Mouse (Mus musculus) right cerebral cortex, postnatal 4 days (tissue): ENCODE results near the gene Rimkla.

Experiments
- DNase-seq: peaks from one replicate; pipeline ENCODE4 v3.0.0-alpha.2; 2022

Rimkla gene

DNA sequence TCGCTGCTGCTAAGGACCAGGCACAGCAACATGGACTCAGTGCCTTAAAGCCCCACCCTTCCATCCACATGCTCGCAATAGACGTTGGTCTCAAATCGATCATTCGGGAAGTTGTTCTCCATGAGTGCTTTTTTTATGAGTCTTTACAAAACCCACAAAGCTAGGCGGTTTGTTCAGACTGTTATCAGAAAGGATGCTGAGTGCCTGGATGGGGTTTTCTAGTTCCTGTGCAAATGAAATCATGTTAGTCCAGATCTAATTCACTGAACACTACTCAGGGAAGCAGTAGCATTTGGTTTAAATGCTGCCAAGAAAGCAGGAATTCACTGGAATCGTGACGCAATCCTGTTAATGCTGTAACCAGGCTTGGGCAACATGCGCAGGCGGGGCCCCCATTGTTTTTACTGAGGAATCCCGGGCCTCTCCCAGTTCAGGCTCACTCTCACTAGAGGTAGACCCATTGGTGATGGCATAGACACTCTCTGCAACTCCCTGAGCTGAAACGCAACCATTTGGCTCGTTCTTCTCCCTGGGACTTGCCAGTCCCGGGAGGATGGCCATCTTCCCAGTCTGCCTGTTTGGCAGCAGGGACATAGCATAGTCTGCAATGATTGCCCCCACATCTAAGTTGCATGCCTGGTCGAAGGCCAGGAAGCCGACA is 24.6 kb downstream of the Rimkla start:
- DNase-seq, result peak; percentile 51

DNA sequence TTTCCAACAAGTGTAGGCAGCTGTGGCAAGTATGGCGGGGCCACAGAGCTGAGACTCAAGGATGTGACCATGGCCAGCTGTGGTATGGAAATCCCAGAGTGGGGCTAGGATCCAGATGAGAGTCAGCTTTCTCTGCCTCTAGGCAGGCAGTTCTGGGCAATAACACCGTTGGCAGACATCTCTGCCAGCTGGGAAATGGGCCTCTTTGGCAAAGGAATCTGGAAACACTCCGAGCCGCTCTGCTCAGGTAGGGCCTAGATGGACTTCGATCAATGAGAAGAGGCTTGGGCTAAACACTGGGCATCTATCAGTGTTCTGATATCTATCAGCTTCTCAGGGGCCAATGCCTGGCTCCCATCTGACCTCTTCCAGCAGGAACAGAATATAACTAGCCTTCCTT is 26.6 kb downstream of the Rimkla start:
- DNase-seq, result no peak

DNA sequence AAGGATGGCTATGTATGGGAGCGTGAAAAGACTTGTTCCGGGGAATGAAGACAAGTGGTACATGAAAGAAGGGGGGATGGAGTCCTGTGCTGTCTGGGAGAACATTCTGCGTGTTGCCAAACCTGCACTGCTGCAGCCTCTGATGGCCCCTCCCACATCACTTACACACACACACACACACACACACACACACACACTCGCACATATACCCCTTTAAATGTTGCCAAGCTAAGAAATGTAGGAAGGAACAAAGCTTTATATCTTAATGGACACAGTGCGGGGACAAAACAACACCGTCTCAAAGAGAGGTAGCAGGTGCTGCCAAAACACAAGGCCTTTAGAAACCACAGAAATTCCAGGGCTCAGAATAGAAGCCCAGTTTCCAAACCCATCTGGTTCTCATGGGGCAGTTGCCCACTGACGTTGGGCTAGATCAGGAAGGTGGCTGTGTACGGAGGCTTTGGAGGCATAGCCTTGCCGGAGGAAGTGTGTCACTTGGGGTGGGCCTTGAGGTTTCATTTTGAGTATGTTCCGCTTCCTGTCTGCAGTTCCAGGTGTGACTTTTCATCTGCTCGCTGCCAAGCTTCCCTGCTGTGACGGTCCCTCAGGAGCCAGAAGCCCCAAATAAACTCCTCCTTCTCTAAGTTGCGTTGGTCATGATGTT is 28.5 kb downstream of the Rimkla start:
- no peak for DNase-seq

DNA sequence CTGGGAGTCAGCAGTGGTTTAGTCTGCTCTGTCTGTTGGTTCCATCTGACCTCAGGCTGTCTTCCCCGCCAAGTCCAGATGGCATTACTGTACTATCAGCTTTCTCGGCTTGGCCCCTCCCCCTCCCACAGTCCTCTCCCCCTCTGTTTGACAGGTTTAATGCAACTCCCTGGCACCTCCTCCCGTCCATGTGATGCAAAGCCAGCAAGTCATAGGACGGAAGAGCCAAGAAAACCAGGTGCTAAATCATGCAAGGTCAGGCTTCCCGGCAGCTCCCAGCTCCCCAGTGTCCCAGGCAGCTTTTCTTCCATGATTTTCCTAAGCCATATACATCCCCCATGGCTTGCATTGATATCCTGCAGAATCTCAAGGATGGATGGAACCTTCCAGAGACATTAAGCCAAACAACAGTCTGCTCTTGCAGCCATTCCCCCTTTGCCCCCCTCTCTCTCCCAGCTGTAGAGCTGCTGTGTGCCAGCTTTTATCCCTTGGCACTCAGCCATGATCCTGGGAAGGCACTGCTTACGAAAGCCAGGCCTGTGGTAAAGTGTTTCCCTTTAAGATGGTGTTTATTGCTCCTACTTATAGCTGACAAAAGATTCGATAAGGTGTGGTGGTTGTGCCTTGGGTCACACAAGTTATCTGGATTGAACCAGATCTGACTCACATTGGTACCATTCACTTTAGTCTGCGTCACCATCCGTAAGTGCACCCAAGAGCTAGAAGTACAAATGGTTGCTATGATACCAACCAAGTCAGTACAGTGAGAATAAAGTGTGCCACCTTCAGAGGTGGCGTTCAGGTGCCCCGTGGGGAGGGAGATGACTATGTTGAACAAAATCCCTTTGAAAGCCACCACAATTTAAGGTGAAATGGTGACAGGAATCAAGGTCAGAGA is 29.3 kb downstream of the Rimkla start:
- DNase-seq, result peak; percentile 49

DNA sequence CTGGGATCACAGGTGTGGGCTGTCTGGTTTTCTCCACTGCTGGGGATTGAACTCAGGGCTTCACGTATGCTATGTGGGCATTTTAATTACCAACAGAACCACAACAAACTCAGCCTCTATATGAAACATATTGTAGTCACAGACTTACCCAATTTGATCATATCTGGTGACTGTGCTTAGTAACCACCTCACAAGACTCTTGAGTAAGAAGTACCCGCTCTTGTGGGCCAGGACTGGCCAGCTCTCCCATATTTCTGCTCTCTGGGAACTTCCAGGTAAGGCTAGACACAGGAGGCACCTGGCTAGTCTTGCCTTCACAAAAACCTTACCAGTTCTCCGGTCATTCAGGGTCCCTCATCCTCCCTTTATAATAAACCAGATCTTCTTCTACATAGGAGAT is 30.0 kb downstream of the Rimkla start:
- DNase-seq, result no peak

DNA sequence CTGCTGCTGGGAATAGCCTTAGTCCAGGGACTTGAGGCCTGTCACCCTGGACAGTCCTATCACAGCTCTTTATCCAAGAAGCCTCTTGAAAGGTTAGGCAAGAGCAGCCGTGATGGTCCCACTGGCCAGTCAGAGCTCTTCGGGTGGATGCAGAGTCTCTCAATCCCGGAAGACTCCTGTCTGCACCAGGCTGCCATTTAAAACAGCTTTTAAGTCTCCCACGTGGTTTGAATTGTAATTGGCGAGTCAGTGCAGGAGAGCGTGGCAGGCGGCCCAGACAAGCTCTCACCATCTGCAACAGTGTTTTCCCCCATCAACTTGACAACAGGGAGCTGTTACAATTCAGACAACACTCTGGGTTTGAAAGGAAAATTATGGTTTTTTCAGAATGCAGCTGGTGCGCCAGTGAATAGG is 31.7 kb downstream of the Rimkla start:
- DNase-seq, result peak; percentile 83

DNA sequence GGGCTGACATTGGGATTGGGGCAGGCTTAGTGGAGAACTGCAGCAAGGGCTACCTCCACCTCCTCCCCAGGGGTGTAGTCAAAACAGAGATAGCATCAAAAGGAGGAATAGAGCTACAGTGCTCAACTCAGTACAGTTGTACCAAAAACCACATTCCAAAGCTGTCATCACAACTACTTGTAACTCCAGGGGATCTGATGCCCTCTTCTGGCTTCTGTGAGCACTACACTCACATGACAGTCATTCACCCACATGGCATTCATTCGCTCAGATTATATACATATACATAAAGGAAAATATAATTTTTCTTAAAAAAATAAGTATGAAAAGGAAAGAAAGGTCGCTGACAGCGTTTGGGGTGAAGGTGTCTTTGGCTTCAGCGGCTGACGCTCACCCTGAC is 32.1 kb downstream of the Rimkla start:
- DNase-seq, result peak; percentile 65

DNA sequence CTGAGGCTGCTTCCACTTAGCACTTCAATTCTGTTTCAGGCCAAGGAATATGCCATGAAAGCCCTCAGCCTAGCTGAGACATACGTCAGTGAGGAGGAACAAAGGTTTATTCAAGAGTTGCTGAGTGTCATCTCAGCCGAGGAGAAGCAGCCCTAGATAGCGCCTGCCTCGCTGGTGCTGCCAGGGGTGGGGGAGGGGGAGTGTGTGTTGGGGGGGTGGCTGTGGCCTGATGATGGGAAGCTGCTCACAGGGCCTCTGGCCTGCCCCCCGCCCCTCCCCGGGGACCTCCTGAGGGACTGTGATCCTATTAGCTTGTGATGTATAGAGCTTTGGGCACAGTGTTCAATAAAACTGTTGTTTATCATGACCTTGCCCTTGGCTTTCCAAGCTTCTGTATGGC is 38.9 kb downstream of the Rimkla start:
- no peak for DNase-seq

DNA sequence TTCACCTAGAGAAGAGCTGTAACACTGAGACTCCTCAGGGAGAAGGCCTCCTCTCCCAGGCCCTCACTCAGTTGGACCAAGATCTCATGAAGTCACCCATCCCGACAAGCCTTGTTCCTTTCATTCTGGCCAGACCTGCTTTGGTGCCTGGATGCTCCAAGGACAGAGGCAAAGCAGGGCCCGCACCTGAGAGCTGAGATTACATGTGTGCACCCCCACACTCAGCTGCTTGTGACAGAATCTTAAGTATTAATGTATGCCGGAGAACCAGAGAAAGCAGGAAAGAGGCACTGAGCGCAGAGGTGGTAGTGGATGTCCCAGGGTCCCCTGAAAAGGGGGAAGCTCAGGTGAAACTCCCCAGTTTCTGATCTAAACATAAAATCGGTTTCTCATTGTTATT is 39.3 kb downstream of the Rimkla start:
- DNase-seq, result no peak

DNA sequence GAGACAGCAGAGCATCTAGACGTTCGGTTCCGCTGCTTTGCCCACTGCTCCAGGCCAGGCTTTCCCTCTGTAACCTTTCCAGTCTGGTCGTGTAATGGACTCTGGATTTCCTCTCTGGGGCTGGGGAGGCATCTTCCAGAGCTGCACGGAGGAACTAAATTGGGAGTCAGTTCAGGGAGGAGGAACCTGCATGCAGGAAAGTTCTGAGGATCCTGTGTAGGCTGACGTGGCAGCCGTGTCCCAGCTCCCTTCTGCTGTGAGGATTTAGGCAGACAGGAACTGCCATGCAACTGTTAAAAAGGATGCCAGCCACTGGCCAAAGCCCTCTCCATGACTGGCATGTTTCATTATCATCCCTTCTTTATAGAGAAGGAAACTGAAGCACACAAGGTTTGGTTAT is 42.0 kb downstream of the Rimkla start:
- DNase-seq, result no peak

DNA sequence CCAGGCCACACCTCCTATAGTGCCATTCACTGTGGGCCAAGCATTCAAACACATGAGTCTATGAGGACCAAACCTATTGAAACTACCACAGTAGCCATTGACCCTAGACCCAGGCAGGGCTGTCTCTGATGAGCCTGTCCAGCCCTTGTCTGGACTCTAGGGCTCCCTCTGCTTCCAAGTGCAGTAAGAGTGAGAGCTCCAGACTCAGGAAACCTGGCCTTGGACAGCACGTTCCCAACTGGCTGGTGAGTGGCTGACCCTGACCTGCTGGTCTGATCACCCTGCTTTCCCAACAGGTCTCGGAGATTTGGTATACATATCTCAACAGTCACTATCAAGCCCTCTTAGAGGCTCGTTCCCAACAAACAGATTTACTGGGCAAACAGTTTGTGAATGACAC is 44.6 kb downstream of the Rimkla start:
- DNase-seq, result no peak

DNA sequence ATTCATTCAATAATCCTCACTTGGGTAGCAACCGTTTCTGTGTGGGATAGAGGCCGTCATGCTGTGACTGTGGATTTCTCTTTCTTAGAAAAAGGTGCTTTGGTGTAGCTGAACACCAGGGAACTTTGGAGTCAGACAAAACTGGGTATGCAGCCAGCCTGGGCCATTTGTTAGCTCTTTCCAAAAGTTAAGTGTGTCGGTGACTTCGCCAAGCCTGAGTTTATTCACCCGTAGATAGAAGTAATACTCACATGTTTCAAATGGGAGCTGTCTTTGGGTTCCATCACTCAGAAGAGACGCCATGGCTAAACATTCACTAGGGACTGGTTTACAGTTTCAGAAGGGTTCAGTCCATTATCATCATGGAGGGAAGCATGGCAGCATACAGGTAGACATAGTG is 45.2 kb downstream of the Rimkla start:
- no peak for DNase-seq

DNA sequence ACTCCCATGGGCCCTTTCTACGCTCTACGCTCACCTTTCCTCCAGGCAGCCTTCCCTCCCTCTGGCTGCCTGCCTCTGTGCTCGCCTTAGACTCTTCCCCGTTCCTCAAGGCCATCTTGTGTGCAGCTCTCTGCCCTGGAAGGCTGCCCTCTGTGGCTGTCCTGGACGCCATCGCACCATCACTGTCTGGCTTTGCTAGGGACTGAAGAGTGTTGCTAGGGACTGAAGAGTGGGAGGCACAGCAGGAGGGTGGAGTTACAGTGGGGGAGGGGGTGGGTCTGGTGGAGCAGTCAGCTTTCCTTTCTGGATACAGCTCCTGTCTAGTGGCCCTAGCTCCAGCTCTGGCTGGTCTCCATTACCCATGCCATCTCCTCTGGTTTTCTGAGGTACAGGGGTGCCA is 49.9 kb downstream of the Rimkla start:
- DNase-seq, result no peak

DNA sequence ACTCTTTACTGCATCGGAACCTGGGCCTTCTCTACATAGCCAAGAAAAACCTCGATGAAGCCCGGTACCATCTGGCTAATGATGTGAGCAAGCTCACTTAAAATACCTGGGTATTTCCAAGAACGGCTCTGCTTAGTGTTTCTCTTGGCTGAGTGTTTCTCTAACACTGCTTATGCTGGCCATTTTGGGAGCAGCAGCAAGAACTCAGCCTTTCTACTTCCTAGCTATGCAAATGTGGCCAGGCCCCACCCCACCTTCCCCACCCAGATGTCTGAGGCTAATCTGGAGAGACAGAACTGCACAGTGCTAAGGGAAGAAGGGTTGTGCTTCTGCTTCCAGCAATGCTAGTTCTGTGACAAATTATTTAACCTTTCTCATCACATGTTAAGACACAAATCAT is 50.6 kb downstream of the Rimkla start:
- no peak for DNase-seq

DNA sequence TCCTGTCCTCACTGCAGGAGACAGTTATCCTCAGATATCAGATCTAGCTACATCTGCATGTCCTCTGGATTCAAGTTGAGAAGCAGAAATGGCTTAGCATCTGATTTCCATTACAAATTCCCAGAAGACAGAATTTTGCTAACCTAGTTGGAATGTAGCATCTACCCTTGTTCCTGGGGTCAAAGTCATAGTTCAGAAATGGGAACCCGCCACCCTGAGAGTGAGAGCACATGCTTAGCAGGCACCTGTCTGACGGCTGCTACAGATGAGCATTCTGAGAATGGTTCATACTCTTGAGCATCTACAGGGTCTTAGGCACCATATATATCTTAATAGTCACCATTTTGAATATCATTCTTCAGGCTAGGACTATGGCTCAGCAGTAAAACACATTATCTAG is 54.5 kb downstream of the Rimkla start:
- no peak for DNase-seq

DNA sequence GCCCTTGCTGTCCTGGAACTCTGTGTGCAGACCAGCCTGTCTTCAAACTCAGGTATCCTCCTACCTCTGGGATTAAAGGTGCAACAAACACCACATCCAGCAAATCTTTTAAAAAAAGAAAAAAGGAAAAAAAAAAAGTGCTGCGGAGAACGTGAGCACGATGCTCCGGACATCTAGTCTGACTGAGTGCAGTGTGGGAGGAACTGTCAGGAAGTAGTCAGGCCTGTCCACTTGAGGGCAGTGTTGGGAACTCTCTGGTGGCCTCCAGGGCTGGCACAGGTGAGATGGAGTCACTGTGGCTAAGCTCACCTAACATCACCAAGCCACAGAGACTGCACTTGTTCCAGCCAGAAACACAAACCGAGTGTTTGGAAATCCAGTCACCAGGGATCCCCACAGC is 61.8 kb downstream of the Rimkla start:
- DNase-seq, result peak; percentile 25

DNA sequence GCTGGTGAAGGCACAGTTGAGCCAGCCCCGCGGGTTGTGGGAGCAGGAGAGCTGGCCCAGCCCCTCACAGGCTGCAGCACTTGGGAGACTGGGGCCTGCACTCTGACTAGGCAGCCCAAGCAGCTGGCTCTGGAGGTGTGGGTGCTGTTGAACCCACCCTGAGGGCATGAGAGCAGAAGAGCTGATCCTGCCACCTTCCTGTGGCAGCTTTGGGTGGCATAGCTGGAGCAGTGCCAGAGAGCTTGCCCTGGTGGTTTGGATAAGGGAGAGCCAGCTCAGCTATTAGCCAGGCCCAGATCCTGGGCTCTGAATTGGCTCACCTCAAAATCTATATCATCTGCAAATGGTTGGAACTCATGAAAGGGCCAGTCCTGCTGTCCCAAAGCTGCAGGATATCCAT is 64.7 kb downstream of the Rimkla start:
- DNase-seq, result no peak

DNA sequence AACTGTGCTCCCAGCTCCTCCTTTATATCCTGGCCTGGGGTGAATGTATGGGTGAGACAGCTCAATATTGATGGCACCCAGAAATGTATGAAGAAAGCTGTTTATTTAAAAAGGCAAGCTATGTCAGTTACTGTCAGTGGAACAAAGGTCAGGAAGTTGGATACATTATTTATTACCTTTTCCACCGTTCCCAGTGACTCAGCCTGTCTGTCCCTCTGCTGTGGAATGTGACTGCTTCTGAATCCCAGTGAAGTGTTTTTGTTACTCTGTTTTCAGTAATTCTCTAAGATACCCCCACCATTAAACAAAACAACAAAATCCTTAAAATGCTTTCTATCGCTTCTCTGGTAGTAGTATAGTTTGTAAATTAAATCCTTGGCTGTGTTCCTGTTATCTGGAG is 66.8 kb downstream of the Rimkla start:
- DNase-seq, result no peak

DNA sequence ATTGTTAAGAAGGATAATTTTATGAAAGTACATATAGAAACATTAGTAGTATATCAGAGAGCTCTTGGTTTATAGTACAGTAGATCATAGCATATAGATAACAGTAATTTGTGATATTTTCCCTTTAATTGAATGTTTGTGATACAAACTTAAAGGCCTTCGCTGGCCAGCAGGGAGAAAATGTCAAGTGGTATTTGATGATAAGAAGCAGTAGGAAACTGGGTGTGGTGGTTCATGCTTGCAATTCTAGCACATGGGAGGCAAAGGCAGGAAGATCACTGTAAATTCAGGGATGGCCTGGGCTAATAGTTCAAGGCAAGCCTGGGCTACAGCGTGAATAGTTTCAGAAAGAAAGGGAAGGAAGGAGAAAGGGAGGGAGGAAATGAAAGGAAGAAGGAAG is 67.4 kb downstream of the Rimkla start:
- DNase-seq, result no peak

DNA sequence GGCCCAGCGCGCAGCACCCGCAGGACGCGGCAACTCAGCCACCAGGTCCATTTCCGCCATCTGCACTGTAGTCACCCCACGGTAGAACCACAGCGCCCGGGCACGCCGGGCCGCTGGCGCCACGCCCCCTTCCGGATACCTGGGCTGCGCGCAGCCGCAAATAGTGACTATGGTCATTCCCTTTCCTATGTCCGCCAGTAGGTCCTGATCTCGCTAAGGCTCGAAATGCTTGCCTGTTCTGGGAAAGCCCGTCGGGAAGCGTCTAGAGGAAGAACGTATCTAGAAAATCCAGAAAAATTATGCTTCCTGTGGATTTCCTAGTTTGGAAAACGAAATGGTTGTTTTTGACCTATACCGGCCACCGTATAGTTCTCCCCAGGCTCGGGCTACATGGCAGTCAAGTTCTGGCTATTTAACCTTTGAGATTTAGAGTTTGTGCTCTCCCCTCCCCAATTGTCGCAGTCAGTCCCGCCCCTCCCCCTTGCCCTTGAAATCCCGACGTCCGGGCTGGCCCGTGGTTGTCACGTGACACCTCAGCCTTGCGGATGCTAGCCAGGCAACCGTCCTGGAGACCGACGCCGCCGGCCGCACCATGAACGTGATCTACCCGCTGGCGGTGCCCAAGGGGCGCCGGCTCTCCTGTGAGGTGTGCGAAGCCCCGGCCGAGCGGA is 70.0 kb downstream of the Rimkla start, which contains the start of the genes Ppcs and Zmynd12:
Gene Ppcs (minus strand): TSS at position 127 of the 671 bp plus-strand sequence.
Gene Zmynd12 (plus strand): TSS at position 521 of the 671 bp plus-strand sequence.
- DNase-seq, result peak; percentile 78

DNA sequence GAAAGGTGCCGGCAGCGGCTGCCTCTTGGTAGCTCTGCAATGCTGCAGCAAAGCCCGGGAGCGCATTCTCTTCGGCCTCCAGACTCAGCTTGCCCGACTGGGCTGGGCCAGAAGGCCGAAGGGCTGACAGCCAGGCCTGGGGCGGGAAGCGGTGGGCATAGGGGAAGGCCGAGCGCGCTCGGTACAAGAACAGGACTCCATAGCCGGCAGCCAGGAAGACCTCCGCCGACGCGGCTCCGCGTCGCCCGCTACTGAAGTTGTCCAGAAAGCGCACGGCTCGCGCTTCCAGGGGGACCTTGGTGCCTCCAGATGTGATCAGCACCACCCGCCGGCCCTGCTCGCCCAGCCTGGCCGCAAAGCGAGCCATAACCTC is 70.5 kb downstream of the Rimkla start:
- peak; percentile 48 for DNase-seq

DNA sequence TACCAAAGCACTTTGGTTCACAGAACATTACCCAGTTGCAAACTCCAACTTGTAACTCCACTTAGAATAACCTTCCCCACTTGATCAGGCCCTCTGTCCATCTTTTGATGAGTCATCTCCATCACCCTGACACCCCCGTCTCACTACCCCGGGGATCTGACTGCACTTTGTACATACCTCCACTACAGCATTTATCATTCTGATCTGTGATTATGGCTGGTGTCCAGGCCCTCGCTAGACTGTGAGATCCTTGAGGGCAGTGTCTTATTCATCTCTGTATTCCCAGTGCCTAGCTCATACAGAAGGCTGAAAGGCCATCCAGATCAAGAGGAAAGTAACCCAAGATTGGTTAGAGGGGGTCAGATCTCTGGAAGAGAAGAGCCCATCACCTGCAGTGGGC is 71.2 kb downstream of the Rimkla start:
- DNase-seq, result no peak

DNA sequence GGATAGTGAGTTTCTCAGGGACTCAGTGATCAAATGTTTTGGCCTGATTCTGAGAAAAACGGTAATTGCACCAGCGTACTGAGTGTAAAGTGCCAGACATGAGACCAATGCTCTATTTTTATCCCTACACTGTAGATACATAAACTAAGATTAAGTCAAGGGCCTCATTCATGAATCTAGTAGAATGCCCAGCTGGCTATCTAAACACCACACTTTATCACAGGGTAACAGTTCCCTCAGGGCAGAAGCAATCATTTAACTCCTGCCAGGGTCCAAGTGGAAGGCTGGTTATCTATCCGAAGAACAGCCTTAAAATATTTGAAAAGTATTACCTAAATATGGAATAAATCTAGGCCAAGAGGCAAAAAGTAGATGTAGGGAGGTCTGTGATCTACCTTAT is 74.5 kb downstream of the Rimkla start:
- DNase-seq, result no peak
